Mouse (Mus musculus) thymus, adult 18-20 months (tissue): Measurements from ENCODE around the gene Larp4.
"Not testable (repeated sequence)": the region's sequence is repeated elsewhere in the genome, so short reads cannot be mapped to it uniquely, and the experiment has no call there.

Experiments used
- DNase-seq, 2 experiments: peaks; one replicate each; pipeline ENCODE4 v3.0.0; 2022; ENCODE audit warnings: mixed read lengths in 2 of 2

Larp4 gene

GRCm38 (mm10) chr15:99969765-99970164, at the start of gene Larp4:
Gene Larp4 (plus strand): TSS chr15:99970065.
- not testable (repeated sequence) for DNase-seq

- no peak for DNase-seq
These were observed 38.6 kb upstream of the Larp4 start for GRCm38 (mm10) chr15:99931231-99931630.

GRCm38 (mm10) chr15:99934501-99934900, 35.4 kb upstream of the Larp4 start:
- DNase-seq: no peak

GRCm38 (mm10) chr15:99936659-99937058, 33.2 kb upstream of the Larp4 start:
- DNase-seq: no peak

- no peak for DNase-seq
These were observed 32.0 kb upstream of the Larp4 start for GRCm38 (mm10) chr15:99937841-99938240.

- no peak for DNase-seq
These were observed 29.4 kb upstream of the Larp4 start for GRCm38 (mm10) chr15:99940426-99940825.

- DNase-seq: no peak
These were observed 28.8 kb upstream of the Larp4 start for GRCm38 (mm10) chr15:99940970-99941630.

- DNase-seq: no peak
These were observed 14.5 kb upstream of the Larp4 start for GRCm38 (mm10) chr15:99955324-99955723.

- no peak for DNase-seq
These were observed 4.6 kb upstream of the Larp4 start for GRCm38 (mm10) chr15:99965103-99965775.

- no peak for DNase-seq
These were observed 2.9 kb upstream of the Larp4 start, which contains the start of gene Fam186a for GRCm38 (mm10) chr15:99966961-99967360. Gene Fam186a (minus strand): TSS chr15:99967061.

GRCm38 (mm10) chr15:99970606-99971005, 741 bp downstream of the Larp4 start:
- no peak for DNase-seq

GRCm38 (mm10) chr15:99972361-99972988, 2.6 kb downstream of the Larp4 start:
- peak; percentile 94 to 95 for DNase-seq

- peak; percentile 22 to 37 for DNase-seq
These were observed 3.4 kb downstream of the Larp4 start for GRCm38 (mm10) chr15:99972989-99973911.

- no peak for DNase-seq
These were observed 4.8 kb downstream of the Larp4 start for GRCm38 (mm10) chr15:99974476-99975220.

GRCm38 (mm10) chr15:99976121-99976520, 6.3 kb downstream of the Larp4 start:
- not testable (repeated sequence) for DNase-seq

GRCm38 (mm10) chr15:99979266-99979665, 9.4 kb downstream of the Larp4 start:
- DNase-seq: no peak

GRCm38 (mm10) chr15:99979715-99980114, 9.8 kb downstream of the Larp4 start:
- no peak for DNase-seq

- DNase-seq: no peak
These were observed 23.2 kb downstream of the Larp4 start for GRCm38 (mm10) chr15:99993100-99993499.

GRCm38 (mm10) chr15:99997114-99997804, 27.4 kb downstream of the Larp4 start:
- DNase-seq: no peak

- no peak for DNase-seq
These were observed 29.5 kb downstream of the Larp4 start for GRCm38 (mm10) chr15:99999390-99999789.

GRCm38 (mm10) chr15:100004677-100005273, 34.9 kb downstream of the Larp4 start:
- DNase-seq: no peak
